Mouse (Mus musculus) bone marrow, adult 2 months (tissue): Measurements from ENCODE around the gene Zyx.

Experiments used
- CTCF ChIP-seq: fragments of 200-500 bp; IDR thresholded peaks from 2 replicates; pipeline ENCODE4 v1.5.1; 2011; ENCODE audit warnings: low read length, control low read depth; ENCODE audit not compliant: control insufficient read depth, insufficient read depth
- POLR2A ChIP-seq: fragments of 200-500 bp; IDR thresholded peaks from 2 replicates; pipeline ENCODE4 v1.6.1; 2011; ENCODE audit warnings: low read depth, mild to moderate bottlenecking, control low read depth, low read length, borderline replicate concordance; ENCODE audit not compliant: control insufficient read depth

- no peak for TF ChIP-seq CTCF
- TF ChIP-seq POLR2A: no peak
Observed at GRCm38 (mm10) chr6:42361041-42361895, 11.8 kb downstream of the Zyx start.
